Mouse (Mus musculus): ENCODE measurements around the gene Hspb11.

The Hspb11 gene

DNA sequence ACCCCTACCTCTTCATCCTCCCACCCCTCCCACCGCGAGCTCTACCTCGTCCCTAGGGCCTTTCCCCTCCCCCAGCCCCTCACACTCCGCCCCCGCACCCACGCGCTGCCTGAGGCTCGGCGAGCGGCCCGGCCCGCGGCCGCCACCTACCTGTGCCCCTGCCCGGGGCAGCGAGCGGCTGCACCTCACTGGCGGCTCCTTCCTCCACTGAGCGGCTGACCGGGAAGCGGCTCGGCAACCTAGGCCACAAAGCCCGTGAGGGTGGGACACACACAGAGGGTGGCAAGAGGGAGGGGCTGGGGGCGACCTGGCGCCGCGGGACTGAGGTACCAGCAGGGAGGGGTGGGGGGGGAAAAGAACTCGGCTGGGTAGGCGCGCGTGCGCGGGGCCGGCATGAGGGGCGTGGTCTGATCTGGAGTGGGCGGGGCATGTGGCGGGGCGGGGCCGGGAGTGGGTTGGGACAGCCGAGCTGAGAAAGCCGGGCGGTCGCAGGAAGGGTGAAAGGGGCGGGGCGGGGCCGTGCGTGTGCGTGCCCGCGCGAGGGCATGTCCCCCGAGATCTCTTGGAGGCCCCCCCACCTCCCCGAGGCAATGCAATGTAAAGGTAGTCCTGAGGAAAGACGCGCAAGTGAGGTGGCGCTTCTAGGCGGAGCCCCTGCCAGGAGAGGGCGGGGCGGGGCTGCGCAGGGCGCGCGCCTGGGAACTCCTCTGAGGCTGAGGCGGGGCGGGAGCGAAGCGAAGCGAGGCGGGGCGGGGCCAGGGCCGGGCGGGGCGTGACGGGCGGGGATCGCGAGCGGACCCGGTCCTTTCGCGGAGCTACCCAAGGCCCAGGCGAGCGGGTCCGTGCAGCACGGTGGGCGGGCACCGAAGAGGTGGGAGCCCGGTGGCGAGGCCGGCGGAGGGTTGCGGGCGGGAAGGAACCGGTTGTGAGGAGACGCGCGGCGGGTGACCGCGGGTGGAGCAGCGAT, at the start of gene Hspb11, which contains the start of gene Lrrc42:
Gene Hspb11 (plus strand): TSS at position 469 of the 967 bp plus-strand sequence.
Gene Lrrc42 (minus strand): TSS at position 408 of the 967 bp plus-strand sequence.
- peak; percentile 94 for DNase-seq

DNA sequence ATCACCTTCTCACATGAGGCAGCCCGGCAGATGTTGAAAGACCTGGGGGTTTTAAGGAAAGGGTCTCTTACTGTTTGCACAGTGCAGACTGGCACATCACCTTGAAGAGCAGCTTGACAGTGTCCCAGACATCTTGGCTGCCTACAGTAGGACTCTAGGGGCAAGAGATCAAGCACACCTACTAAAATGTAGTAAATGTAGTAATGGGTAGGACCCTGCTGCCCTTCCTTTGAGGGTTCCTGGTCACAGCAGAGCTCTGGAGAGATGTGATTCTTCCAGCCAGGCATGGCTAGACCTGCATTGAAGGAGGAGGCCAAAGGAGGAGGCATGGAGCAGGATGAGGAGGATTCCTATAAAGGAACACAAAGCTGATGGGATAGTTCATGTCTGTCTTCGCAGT, 46.4 kb upstream of the Hspb11 start:
- no peak for DNase-seq

DNA sequence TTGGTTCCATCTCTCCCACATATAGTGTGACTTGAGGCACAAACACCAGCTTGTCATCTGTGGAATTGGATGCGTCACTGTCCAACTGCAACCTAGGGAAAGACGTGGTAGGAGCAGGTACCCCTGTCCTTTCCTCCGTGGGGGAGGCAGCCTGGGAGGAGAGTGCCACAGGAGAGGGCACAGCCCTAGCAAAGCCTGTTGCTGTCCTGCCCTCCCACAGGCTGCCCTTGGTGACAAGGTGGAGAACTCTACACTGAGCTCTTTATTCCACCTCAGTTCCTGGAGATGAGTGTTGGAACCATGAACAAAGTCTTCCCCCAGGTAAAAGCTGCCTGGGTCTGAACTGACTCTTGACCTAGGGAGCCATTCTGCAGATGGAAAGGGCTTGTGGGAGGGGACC, 44.5 kb upstream of the Hspb11 start, which contains the start of gene Ldlrad1:
Gene Ldlrad1 (plus strand): TSS at position 301 of the 400 bp plus-strand sequence.
- no peak for DNase-seq

DNA sequence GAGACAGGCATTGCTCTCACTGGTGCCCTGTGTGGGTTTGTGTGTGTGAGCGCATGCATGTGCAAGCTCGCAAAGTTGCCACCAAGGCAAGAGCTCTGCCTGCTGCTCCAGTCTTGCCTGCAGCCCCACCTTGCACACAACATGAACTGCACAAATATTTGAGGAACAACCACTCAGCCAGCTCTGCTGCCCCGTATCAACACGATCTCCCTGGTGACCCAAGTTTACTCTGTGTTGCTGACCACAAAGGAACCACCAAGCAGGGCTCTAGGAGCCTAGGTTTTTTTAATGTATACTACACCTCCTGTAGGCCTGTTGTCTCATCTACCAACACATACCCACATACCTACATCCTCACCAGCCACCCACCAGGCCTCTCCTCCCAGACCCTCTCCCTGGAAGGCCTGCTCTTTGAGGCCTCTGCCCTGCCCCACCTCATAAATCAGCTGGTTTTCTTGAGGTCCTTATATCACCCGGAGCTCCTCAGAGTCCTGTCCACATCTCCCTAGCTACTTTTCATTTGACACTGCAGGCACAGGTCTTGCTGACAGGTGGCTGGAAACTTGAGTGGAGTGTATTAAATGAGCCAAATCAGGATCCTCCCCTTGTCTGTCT, 42.8 kb upstream of the Hspb11 start:
- no peak for DNase-seq

DNA sequence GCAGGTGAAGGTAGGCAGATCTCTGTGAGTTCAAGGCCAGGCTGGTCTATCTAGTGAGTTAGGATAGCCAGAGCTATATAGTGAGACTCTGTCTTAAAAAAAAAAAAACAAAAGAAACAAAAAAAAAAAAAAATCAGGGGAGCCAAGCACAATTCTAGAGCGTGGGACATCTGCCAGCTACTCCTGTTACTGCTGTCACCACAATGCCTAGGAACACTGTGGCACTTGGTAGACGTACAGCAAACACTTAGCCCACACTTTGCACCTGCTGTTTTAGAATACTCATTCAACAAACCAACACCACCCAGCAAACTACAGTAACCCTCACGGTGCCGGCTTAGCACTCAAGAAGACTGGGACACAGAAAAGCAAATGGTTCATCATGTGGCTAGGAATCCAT, 41.9 kb upstream of the Hspb11 start:
- no peak for DNase-seq

DNA sequence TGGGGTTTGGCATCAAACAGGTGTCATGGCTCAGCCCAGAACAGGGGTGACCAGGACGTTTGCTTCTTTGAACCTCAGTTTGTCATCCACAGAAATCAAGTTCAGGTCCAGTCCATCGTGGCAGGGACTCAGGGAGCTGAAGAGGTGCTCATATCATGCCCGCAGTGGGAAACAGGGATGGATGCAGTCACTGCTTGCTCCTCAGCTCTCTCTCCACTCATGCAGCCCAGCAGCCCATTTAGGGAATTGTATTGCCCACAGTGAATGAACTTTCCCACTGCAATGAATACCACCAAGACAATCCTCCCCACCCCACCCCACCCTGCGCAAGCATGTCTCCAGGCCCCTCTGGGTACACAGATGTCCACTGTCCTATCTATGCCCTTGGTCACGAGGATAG, 41.5 kb upstream of the Hspb11 start:
- DNase-seq: no peak

DNA sequence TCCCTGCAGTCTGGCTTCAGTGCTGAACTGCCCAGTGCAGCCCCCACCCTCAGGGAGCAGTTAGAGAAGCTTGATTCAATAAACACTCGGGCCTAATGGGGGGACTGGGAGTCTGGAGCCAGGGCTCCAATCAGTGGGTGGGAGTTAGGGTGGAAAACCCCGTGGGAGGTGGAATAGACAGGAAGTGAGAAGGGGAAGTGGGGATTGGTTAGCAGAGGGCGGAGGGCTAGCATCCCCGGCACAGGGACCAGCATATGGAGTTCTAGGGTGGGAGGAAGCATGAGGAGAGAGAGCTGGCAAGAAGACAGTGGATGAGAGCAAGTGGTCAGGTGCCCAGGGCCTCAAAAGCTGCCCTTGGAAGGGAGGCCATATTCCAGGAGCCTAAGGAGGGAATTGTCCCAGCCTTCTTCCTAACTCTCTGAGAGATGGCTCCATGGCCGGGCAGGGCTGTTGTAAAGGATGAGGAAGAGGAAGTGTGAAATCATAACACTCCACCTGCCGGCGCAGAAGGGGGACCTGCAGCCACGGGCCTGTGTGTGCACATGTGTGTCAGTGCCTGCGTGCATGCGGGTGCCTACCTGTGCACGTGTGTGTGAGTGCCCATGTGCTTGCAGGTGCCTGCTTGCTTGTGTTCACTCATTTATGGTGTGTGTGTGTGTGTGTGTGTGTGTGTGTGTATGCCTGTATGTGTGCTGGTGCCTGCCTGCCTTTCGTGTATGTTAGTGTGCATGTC, 39.9 kb upstream of the Hspb11 start:
- DNase-seq: no peak

DNA sequence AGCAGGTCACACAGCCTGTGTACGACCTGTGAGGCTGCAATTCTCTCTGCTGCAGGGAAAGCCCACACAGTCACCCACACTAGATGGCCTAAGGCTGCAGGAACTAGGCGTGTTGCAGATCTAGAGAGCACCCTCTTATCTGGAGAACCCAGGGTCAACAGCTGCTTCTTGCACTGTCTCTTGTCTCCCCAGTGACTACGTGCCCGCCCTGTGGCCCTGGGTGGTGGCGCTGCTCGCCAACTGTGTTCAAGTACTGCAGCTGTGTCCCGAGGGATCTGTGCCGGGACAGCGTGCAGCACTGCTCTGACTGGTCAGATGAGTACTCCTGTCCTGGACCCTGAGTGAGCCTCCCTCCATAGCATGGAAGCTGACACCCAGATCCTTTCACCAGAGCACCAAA, 35.8 kb upstream of the Hspb11 start:
- no peak for DNase-seq

DNA sequence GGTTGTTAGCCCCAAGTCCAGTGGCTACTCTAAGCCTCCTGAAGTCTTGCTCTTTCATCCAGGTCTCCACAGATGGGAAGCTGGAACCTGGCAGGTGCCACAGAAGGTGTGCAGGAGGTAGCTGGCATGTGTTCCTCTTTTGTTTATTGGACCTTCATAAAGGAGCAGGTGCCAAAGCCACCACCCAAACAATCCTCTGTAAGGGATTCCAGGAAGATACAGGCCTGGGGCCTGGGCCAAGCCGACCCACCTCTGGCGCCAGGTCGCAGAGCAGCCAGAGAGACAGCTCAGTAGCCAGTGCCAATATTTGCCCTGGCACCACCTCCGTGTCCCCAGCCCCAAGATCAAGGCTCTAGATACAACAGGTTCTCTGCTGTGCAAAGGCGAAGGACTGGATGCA, 31.9 kb upstream of the Hspb11 start:
- DNase-seq: no peak

DNA sequence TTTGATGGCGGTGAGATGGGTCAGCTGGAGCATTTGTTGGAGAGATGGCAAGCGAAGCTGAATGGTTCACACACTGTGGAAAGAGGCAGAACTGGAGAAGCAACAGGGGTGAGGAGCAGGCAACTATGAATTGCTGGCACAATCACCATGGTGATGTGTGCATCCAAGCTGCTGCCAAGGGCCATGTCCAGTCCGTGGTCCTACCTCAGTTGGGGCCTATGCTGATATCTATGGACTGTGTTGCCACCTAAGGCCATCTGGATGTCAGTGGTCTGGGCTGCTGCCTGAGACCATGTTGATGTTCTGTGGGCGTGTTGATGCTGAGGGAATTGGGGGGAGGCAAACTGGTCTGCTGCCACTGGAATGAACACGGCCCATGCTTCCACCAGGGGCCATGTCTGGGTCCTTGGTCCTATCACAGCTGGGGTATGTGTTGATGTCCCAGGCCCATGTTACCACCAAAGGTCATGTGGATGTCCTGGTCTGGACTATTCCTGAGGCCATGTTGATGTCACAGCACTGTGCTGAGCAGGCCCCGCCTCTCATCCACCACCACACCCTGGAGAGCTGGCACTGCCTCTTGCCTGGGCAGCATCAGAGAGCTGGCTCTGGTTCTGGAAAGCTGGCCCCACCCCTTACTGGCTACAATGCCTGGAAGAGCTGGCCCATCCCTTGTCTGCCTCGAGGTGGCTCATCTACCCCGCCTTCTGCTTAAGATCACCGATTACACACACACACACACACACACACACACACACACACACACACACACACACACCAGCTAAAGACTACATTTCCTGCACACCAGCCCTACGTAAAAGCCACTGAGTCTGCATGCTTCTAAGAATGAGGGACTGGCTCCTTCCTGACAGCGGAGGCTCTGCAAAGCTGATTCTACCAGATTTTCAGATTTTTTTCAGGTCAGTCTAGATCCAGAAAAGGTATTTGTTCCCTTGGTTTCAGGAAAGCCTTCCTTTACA, 29.9 kb upstream of the Hspb11 start:
- DNase-seq: no peak

DNA sequence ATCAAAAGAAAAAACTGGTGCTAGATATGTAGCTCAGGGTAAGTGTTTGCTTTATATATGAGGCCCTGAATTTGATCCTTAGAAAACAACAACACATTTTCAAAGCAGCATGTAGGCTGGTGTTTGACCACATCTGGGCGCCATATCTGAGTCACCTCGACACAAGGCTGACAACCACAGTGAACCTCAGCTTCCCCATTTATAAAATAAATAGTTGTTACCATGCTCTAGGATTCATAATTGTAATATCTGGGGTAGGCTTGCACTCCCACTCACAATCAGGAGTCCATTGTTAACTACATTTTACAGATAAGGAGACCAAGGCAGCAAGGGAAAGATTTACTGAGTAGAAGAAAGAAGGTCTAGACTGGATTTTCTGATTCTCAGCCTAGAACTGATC, 27.1 kb upstream of the Hspb11 start:
- no peak for DNase-seq

DNA sequence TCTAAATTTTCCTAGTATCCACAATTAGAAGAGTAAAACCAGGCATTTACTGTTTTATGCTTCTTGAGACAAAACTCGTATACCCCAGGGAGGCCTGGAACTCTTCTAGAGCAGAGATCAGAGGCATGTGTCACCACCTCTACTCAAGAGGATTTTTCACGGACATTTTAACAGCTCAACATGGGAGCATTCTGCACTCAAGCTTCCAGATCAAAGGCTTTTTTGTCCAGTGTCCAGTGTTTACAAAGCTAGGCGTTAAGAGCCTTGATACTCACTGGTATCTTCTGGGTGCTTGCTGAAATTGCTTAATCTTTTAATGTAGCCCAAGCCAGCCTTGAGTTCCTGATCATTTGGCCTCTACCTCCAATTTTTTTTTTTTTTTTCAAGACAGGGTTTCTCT, 21.2 kb upstream of the Hspb11 start:
- no peak for DNase-seq

DNA sequence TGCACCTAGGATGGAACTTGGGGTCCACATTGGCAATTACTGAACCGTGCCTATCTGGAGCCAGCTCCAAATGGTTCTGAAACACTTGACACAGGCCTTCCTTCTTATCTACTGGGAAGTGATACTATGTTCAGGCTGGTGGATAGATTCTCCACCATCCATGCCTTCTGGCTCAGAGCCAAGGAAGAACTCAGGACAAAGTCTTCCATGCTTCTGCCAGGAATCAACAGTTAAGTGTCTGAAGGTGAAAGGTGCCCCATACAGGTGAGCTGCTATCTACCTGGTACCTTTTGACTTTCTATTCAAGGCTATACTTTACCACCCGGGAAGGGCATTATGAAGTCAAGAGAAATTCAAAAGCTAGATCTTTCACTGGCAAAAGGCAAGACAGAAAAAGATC, 15.1 kb upstream of the Hspb11 start:
- DNase-seq: no peak

DNA sequence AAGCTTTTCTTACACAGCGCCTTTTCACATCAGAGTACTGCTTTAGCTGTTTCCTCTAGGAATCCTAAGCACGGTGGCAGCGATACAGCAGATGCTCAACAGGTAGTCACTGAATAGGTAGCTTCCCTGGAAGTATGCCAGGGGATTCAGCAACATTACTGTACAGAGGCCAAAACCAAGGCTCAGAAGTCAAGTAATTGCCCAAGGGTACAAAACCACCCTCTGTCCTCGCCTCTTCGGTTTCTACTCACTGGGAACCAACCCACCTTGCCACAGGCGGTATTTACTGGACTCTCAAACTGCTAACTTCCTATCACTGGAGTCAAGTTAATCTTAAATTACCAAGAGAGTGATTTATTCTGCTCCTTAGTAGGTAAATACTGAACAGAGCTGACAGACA, 13.2 kb upstream of the Hspb11 start:
- DNase-seq: no peak

DNA sequence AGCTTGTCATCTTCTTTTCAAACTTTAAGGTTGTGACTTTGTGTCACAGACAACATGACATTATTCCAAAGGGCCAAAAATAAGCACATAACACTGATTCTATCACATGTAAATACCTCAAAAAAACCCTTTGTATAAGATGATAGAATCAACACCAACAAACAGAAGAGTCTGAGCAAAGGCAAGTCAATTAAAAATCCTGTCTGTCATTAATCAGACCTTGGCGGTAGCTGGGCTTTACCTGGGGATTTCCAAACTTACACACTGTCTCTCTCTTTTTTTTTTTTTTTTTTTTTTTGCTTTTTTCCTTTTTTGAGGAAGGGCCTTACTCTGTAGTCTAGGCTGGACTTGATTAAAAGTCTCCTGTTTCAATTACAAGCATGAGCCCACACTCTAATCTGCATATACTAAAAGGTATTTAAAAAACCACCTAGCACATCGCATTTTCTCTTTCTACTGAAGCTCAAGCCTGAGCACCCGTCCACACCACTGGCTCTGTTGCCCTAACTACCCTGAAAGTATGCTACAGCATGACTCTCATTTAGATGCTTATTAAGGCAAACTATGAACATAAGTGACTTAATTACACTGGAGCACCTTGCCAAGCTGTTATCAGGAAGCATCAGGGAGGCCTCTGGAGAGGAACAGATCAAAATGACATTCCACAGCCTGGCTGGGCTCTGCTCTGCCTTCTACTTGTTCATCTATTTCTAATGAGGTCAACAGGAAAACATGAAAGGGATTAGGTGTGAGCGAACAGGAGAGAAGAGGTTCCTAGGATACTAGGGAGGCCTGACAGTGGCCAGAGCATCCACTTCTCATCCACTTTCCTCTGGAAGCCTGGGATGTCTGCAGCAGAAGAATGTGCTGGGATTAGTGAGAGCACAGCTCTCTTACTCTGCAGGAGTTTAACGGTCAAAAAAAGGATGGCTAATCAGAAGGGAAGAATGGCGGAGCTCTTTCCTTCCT, 9.7 kb upstream of the Hspb11 start:
- no peak for DNase-seq

DNA sequence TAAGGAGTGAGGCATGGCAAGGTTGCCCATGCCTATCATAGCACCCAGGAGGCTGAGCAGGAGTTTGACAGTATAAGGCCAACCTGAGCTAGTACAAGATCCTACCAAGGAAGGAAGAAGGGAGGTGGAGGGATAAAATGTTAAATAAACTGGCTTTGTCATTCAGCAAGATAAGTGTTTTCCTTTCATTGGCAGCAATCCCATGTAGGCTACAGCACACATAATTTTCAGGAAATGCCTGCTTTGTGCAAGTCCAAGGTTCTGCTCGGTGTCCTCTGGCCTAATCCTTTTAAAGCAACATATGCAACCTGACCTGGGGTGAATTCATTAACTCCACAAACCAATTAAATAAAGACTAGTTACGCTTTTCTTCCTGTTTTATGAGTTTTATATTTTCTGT, 8.0 kb upstream of the Hspb11 start:
- no peak for DNase-seq

DNA sequence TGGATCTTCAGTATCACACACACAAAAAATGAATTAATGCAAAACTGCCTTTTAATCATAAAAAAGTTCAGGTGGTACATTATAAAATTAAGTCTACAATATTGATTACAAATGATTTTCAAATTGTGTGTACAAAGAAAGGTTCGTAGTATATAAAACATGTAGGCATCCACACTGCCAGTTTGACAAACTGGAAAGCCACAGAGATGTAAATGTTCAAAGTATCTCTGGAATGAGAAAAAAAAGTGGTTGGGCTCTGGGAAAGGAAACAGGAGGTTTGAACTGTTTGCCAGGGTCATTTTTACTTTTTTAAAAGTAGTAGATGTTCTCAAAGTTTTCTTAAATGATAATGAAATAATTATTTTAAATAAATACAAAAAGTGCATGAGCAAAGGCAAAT, 7.4 kb upstream of the Hspb11 start:
- no peak for DNase-seq

DNA sequence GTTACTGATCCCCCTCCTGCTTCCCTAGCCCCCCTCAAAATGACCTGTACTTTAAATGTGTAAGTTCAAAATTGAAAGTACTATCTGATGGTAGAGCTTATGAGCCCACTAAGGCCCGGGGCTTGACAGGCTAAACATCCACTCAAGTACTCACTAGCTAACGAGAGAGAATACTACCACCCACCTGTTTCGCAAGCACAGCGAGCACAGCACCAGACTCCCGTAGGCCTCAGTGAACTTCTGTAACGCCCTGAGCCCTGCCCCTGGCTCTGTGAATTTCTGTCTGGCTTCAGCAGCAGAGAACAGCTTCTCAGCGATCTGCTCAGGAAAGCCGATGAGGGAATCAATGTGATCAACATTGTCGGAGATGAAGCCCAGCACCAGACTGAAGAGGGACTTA, 6.3 kb upstream of the Hspb11 start:
- no peak for DNase-seq

DNA sequence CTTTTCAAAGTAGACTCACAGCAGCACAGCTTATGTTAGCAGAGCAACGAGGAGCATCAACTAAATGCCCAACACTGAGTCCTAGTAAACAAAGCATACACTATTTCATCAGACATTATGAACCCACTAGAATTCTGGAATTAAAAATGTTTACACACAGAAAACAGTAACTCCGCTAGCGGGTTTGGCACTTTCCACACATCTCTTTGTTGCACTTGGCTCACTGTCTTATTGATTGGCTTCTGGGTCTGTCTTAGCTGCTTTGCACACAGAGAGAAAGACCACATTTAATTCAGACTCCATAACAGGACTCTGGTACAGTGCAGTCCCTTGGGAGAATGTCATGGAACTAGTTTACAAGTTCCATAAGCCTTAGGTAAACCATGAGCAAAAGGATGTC, 5.3 kb upstream of the Hspb11 start:
- no peak for DNase-seq

DNA sequence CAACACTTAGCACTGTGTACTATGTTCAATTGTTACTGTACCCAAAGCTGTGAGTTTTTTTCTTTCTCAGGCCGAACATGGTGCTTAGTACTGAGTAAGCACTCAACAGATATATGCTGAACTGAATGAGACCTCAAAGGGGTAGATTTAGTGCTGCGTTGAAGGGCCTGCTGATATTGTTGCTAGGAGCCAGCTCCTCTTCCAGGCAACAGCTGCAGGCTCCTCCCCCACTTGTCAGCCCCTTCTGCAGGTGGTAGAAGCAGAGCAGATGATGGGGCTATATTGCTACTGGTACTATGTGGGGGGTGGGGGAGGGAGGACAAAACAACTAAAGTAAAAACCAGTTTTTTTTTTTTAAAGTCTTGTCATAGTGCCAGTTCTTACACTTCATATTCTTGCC, 3.9 kb upstream of the Hspb11 start:
- no peak for DNase-seq

DNA sequence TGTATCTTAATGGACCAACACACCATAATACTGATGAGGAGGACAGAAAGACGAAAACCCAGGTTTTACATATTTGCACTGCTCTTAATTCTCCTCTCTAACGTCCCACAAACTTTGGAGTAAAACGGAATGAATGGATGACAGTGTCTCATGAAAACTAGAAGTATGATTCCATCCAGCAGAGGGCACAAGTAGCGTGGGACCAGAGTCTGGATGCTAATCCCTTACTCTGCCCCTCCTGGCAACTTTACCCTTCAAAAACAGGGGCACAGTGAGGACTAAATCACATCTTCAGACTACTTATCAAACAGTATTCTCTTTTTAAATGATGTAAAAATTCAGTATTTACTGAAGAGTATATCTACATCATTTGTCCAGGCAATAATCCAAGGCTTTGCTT, 2.9 kb upstream of the Hspb11 start:
- DNase-seq: no peak

All from kidney, adult 18-20 months (tissue).